Mouse (Mus musculus): ENCODE measurements at regions not wholly inside any gene's neighbourhood (a gene's known extent, or its start where the extent isn't known, plus 50 kb on each side); places are given as distances from the start of the nearest gene placed in this dataset.
"Not testable (repeated sequence)": the region's sequence is repeated elsewhere in the genome, so short reads cannot be mapped to it uniquely, and the experiment has no call there.

DNA sequence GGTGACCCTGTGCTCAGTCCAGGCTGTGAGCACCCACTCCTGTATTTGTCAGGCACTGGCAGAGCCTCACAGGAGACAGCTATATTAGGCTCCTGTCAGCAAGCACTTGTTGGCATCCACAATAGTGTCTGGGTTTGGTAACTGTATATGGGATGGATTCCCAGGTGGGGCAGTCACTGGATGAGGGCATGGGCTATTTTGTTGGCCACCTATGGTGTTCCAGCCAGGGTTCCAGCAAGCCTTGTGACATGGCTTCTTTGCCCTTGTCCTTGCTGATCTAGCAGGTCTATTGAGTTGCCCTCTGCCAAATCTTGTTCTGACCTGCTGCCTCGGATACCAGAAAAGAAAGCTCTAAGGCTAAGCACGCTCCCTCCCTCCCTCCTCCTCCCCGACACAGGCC is 158.1 kb downstream of the Cand1 start:
- TF ChIP-seq CTCF (IDR thresholded peaks at IDR 0.05; ENCODE audit: borderline replicate concordance, insufficient read depth, low read length); POLR2A (IDR thresholded peaks at IDR 0.05; ENCODE audit: low read depth, low read length): not testable (repeated sequence)

Measured in embryonic fibroblast, embryonic 13.5 days (primary cell).